ENCODE assay signal across 20 mouse cellular contexts in genomic region chr2:150003499-150003898, GRCm38 (mm10).
"Had no signal": no experiment of that assay in that cellular context is flagged by ENCODE, and none has a peak within 500 bp of the region (broad histone marks: within the 10 kb centered on the region; RNA-seq: fewer than 3 reads in every experiment).

No protein-coding gene starts in this region.

- H3K9ac ChIP-seq: liver, embryonic 13.5 days; liver, embryonic 15.5 days; liver, postnatal 0 days; midbrain, embryonic 12.5 days; neural tube, embryonic 13.5 days; neural tube, embryonic 15.5 days had no signal

- DNase-seq: liver; liver, embryonic 13.5 days; liver, postnatal 0 days; midbrain, embryonic 14.5 days; retina, postnatal 1 day; right cerebral cortex, adult 18-20 months; right cerebral cortex, postnatal 25 days; right cerebral cortex, postnatal 4 days; spleen, adult 18-20 months; thymus, adult 18-20 months; thymus, postnatal 14 days; thymus, postnatal 36 days had no signal

- H3K9me3 ChIP-seq: liver, embryonic 13.5 days; liver, embryonic 15.5 days; midbrain, embryonic 10.5 days; midbrain, embryonic 12.5 days; neural tube, embryonic 13.5 days; neural tube, embryonic 15.5 days had no signal

- H3K4me1 ChIP-seq: liver, embryonic 13.5 days; liver, embryonic 15.5 days; midbrain, embryonic 10.5 days; midbrain, embryonic 12.5 days had no signal

- H3K36me3 ChIP-seq: liver, embryonic 13.5 days; liver, embryonic 15.5 days; midbrain, embryonic 10.5 days; midbrain, embryonic 12.5 days; neural tube, embryonic 13.5 days; neural tube, embryonic 15.5 days had no signal

- ATAC-seq: liver, postnatal 0 days; midbrain, embryonic 16.5 days had no signal

- H3K4me2 ChIP-seq: liver, embryonic 11.5 days; liver, embryonic 13.5 days; liver, embryonic 15.5 days; midbrain, embryonic 12.5 days; neural tube, embryonic 13.5 days; neural tube, embryonic 15.5 days had no signal

- H3K4me3 ChIP-seq: liver, embryonic 13.5 days; liver, embryonic 15.5 days; midbrain, embryonic 10.5 days; midbrain, embryonic 12.5 days; myocyte; neural tube, embryonic 13.5 days; neural tube, embryonic 15.5 days had no signal

- H3K27ac ChIP-seq: liver, embryonic 13.5 days; liver, embryonic 15.5 days; midbrain, embryonic 10.5 days; midbrain, embryonic 12.5 days; neural tube, embryonic 13.5 days; neural tube, embryonic 15.5 days had no signal

- H3K27me3 ChIP-seq: liver, embryonic 13.5 days; liver, embryonic 15.5 days; midbrain, embryonic 12.5 days; neural tube, embryonic 13.5 days; neural tube, embryonic 15.5 days had no signal
